Mouse (Mus musculus): ENCODE data around the gene Ubac2. TPM values are rescaled to one million over a fixed set of nuclear protein-coding genes. Genes with fewer than 3 reads are reported as not detected.
A peak's percentile ranks its signal among the peaks of the same experiment; 100 is the strongest.
"Not testable (repeated sequence)": the region's sequence is repeated elsewhere in the genome, so short reads cannot be mapped to it uniquely, and the experiment has no call there.

Ubac2 gene
- polyA plus RNA-seq, 2 experiments, result 46.3 to 66.9 TPM

DNA sequence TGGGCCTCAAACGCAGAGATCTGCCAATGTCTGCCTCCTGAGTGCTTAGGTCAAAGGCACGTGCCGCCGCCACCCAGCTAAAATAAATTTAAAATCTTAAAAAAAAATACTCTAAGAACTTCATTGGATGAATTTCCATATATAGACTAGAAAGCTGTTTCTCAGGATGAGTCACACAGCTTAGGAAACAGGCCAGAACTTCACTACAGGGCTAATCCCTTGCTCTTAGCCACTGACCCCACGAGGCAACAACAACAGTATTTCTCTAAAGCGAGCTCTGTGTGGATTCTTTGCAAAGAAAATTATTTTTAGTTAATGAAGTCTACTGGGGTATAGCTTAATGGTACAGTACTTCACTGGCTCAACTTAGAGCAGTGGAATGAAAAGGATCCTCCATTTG is 183.0 kb downstream of the Ubac2 start:
- no peak overlapping the region for H3K4me3 ChIP-seq (replicated peaks; ENCODE audit: low read length)
- no peaks in the 10 kb centered on the region for H3K4me1 ChIP-seq (ENCODE audit: control insufficient read depth, insufficient read depth, low read length)
- no peaks in the 10 kb centered on the region for H3K36me3 ChIP-seq (ENCODE audit: control insufficient read depth, insufficient read depth, low read length)
- H3K9me3 ChIP-seq (ENCODE audit: control insufficient read depth, low read length), result no peaks in the 10 kb centered on the region
- 91% methylated on average over 6 of the region's 6 CpGs for WGBS
- no peaks in the 10 kb centered on the region for H3K27me3 ChIP-seq (ENCODE audit: control insufficient read depth, insufficient read depth, low read length)
- no peak for DNase-seq (ENCODE audit: low spot score)
- no peak for TF ChIP-seq POLR2A (IDR thresholded peaks at IDR 0.05; ENCODE audit: borderline replicate concordance, extremely low read depth, insufficient read depth, insufficient read length)
- ATAC-seq (ENCODE audit: low FRiP score, low read depth), result no peak
- no peak overlapping the region for H3K9ac ChIP-seq (ENCODE audit: low read depth, low read length, severe bottlenecking)
- no peak overlapping the region for H3K27ac ChIP-seq (replicated peaks; ENCODE audit: low read depth, low read length)
- no peak overlapping the region for H3K4me2 ChIP-seq (replicated peaks; ENCODE audit: low read depth, low read length, severe bottlenecking)

- Histone ChIP-seq H3K4me2 (replicated peaks; ENCODE audit: low read depth, low read length, severe bottlenecking) (no peak overlapping the region), H3K9me3 (ENCODE audit: control insufficient read depth, low read length) (no peaks in the 10 kb centered on the region), H3K4me3 (replicated peaks; ENCODE audit: low read length) (no peak overlapping the region), H3K27ac (replicated peaks; ENCODE audit: low read depth, low read length) (no peak overlapping the region), H3K27me3 (ENCODE audit: control insufficient read depth, insufficient read depth, low read length) (no peaks in the 10 kb centered on the region), H3K9ac (ENCODE audit: low read depth, low read length, severe bottlenecking) (no peak overlapping the region), H3K36me3 (ENCODE audit: control insufficient read depth, insufficient read depth, low read length) (no peaks in the 10 kb centered on the region), H3K4me1 (ENCODE audit: control insufficient read depth, insufficient read depth, low read length) (no peaks in the 10 kb centered on the region)
- WGBS, result 73% methylated on average over 10 of the region's 10 CpGs
- no peak for DNase-seq (ENCODE audit: low spot score)
- ATAC-seq (ENCODE audit: low FRiP score, low read depth), result no peak
- no peak for TF ChIP-seq POLR2A (IDR thresholded peaks at IDR 0.05; ENCODE audit: borderline replicate concordance, extremely low read depth, insufficient read depth, insufficient read length)
Measured at GRCm38 (mm10) chr14:122062411-122063090, 184.1 kb downstream of the Ubac2 start.

- no peak for DNase-seq (ENCODE audit: low spot score)
- H3K9me3 ChIP-seq (ENCODE audit: control insufficient read depth, low read length), result no peaks in the 10 kb centered on the region
- ATAC-seq (ENCODE audit: low FRiP score, low read depth), result no peak
- H3K9ac ChIP-seq (ENCODE audit: low read depth, low read length, severe bottlenecking), result no peak overlapping the region
- WGBS, result 75% methylated on average over 5 of the region's 5 CpGs
- H3K27me3 ChIP-seq (ENCODE audit: control insufficient read depth, insufficient read depth, low read length), result no peaks in the 10 kb centered on the region
- H3K4me1 ChIP-seq (ENCODE audit: control insufficient read depth, insufficient read depth, low read length), result no peaks in the 10 kb centered on the region
- no peak overlapping the region for H3K4me2 ChIP-seq (replicated peaks; ENCODE audit: low read depth, low read length, severe bottlenecking)
- TF ChIP-seq POLR2A (IDR thresholded peaks at IDR 0.05; ENCODE audit: borderline replicate concordance, extremely low read depth, insufficient read depth, insufficient read length), result no peak
- H3K4me3 ChIP-seq (replicated peaks; ENCODE audit: low read length), result no peak overlapping the region
- H3K36me3 ChIP-seq (ENCODE audit: control insufficient read depth, insufficient read depth, low read length), result no peaks in the 10 kb centered on the region
- H3K27ac ChIP-seq (replicated peaks; ENCODE audit: low read depth, low read length), result no peak overlapping the region
Measured at GRCm38 (mm10) chr14:122063599-122063998, 185.2 kb downstream of the Ubac2 start.

DNA sequence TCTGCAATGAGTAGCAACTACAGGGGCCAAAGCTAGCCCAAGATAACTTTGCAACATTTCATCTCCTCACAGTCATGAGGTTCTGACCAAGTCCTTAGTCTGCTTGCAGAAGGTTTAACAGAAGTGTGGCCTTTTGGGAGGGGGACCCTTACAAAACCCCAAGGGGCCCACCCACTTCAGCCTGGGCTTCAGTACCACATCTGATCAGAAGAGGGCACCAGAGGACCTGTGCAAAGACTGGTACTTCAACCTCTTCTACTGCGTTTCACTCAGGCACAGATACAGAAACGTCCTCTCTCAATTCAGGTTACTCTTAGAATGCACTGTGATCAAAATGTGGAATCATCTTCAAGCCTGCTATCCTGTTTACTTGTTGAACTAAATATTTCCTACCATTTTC is 186.1 kb downstream of the Ubac2 start:
- Histone ChIP-seq H3K27me3 (ENCODE audit: control insufficient read depth, insufficient read depth, low read length) (no peaks in the 10 kb centered on the region), H3K9ac (ENCODE audit: low read depth, low read length, severe bottlenecking) (no peak overlapping the region), H3K9me3 (ENCODE audit: control insufficient read depth, low read length) (no peaks in the 10 kb centered on the region), H3K4me1 (ENCODE audit: control insufficient read depth, insufficient read depth, low read length) (no peaks in the 10 kb centered on the region), H3K36me3 (ENCODE audit: control insufficient read depth, insufficient read depth, low read length) (no peaks in the 10 kb centered on the region), H3K27ac (replicated peaks; ENCODE audit: low read depth, low read length) (no peak overlapping the region), H3K4me3 (replicated peaks; ENCODE audit: low read length) (no peak overlapping the region), H3K4me2 (replicated peaks; ENCODE audit: low read depth, low read length, severe bottlenecking) (no peak overlapping the region)
- no peak for ATAC-seq (ENCODE audit: low FRiP score, low read depth)
- peak; percentile 45 for DNase-seq (ENCODE audit: low spot score)
- no peak for TF ChIP-seq POLR2A (IDR thresholded peaks at IDR 0.05; ENCODE audit: borderline replicate concordance, extremely low read depth, insufficient read depth, insufficient read length)
- 3% methylated on average over 2 of the region's 2 CpGs for WGBS

GRCm38 (mm10) chr14:122066243-122066642 is 187.8 kb downstream of the Ubac2 start:
- no peaks in the 10 kb centered on the region for H3K27me3 ChIP-seq (ENCODE audit: control insufficient read depth, insufficient read depth, low read length)
- 63% methylated on average over 4 of the region's 4 CpGs for WGBS
- ATAC-seq (ENCODE audit: low FRiP score, low read depth), result no peak
- no peak overlapping the region for H3K4me3 ChIP-seq (replicated peaks; ENCODE audit: low read length)
- H3K27ac ChIP-seq (replicated peaks; ENCODE audit: low read depth, low read length), result no peak overlapping the region
- no peak overlapping the region for H3K4me2 ChIP-seq (replicated peaks; ENCODE audit: low read depth, low read length, severe bottlenecking)
- no peaks in the 10 kb centered on the region for H3K4me1 ChIP-seq (ENCODE audit: control insufficient read depth, insufficient read depth, low read length)
- no peaks in the 10 kb centered on the region for H3K36me3 ChIP-seq (ENCODE audit: control insufficient read depth, insufficient read depth, low read length)
- DNase-seq (ENCODE audit: low spot score), result no peak
- no peak for TF ChIP-seq POLR2A (IDR thresholded peaks at IDR 0.05; ENCODE audit: borderline replicate concordance, extremely low read depth, insufficient read depth, insufficient read length)
- H3K9ac ChIP-seq (ENCODE audit: low read depth, low read length, severe bottlenecking), result no peak overlapping the region
- no peaks in the 10 kb centered on the region for H3K9me3 ChIP-seq (ENCODE audit: control insufficient read depth, low read length)

DNA sequence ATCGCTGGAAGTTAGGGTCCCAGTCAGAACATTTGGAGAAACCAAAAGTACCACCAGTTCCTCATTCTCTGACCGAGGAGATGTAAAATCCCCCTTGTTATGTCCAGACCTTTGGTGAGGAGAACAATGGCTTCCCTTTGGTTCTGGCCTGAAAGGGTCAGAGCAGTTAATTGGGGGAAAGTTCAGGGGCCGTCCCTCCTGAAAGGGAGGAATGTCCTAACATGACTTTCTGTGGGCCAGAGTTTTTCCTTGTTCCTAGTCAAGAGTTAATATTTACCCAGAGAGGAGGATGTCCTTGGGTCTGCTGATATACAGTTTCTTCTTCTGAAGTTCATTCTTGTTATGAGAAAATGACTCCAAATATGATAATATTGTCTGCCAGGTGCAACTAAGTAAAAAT is 189.6 kb downstream of the Ubac2 start:
- ATAC-seq (ENCODE audit: low FRiP score, low read depth); H3K36me3 ChIP-seq (ENCODE audit: control insufficient read depth, insufficient read depth, low read length); H3K4me1 ChIP-seq (ENCODE audit: control insufficient read depth, insufficient read depth, low read length); H3K9me3 ChIP-seq (ENCODE audit: control insufficient read depth, low read length); H3K27ac ChIP-seq (replicated peaks; ENCODE audit: low read depth, low read length); H3K4me2 ChIP-seq (replicated peaks; ENCODE audit: low read depth, low read length, severe bottlenecking); H3K9ac ChIP-seq (ENCODE audit: low read depth, low read length, severe bottlenecking); H3K4me3 ChIP-seq (replicated peaks; ENCODE audit: low read length); H3K27me3 ChIP-seq (ENCODE audit: control insufficient read depth, insufficient read depth, low read length); DNase-seq (ENCODE audit: low spot score): not testable (repeated sequence)
- 75% methylated on average over 3 of the region's 3 CpGs for WGBS

All from limb, embryonic 14.5 days (tissue).